Comparison of ENCODE assay signal across 12 mouse cellular contexts in genomic region chr15:72200861-72201260, GRCm38 (mm10).
DNase-seq lines count a peak whose midpoint lies in the region; ATAC-seq and TF ChIP-seq lines count a peak whose summit lies in the region.
"Had no signal": no experiment of that assay in that cellular context is flagged by ENCODE, and none has a peak within 500 bp of the region (broad histone marks: within the 10 kb centered on the region; RNA-seq: fewer than 3 reads in every experiment).

No protein-coding gene starts in this region.

- WGBS in heart, postnatal 0 days, result 28% methylated on average over 3 of the region's 3 CpGs
- 29% methylated on average over 3 of the region's 3 CpGs for WGBS in midbrain, embryonic 10.5 days
- 26% methylated on average over 3 of the region's 3 CpGs for WGBS in midbrain, postnatal 0 days

- no peaks in the 10 kb centered on the region for H3K4me1 ChIP-seq in heart, postnatal 0 days (ENCODE audit: control insufficient read depth, insufficient read depth)
- no peaks in the 10 kb centered on the region for H3K4me1 ChIP-seq in midbrain, embryonic 10.5 days
- no peaks in the 10 kb centered on the region for H3K4me1 ChIP-seq in midbrain, postnatal 0 days (ENCODE audit: insufficient read depth, low read length)
- H3K4me1 ChIP-seq: neural tube, embryonic 12.5 days had no signal

- no peaks in the 10 kb centered on the region for H3K9me3 ChIP-seq in heart, postnatal 0 days (replicated peaks; ENCODE audit: control insufficient read depth, low read length)
- H3K9me3 ChIP-seq in midbrain, embryonic 10.5 days (replicated peaks), result no peaks in the 10 kb centered on the region
- no peaks in the 10 kb centered on the region for H3K9me3 ChIP-seq in midbrain, postnatal 0 days (ENCODE audit: low read length)
- H3K9me3 ChIP-seq: neural tube, embryonic 12.5 days had no signal

- no peak overlapping the region for H3K27ac ChIP-seq in heart, postnatal 0 days (ENCODE audit: low read depth)
- no peak overlapping the region for H3K27ac ChIP-seq in midbrain, embryonic 10.5 days (replicated peaks)
- H3K27ac ChIP-seq in midbrain, postnatal 0 days (ENCODE audit: low read depth, low read length), result no peak overlapping the region
- H3K27ac ChIP-seq: liver, embryonic 14.5 days; neural tube, embryonic 12.5 days had no signal

- H3K27me3 ChIP-seq in heart, postnatal 0 days (ENCODE audit: control insufficient read depth, insufficient read depth, low read length), result no peaks in the 10 kb centered on the region
- H3K27me3 ChIP-seq in midbrain, embryonic 10.5 days (ENCODE audit: low read depth, poor library complexity, severe bottlenecking), result no peaks in the 10 kb centered on the region
- H3K27me3 ChIP-seq in midbrain, postnatal 0 days (ENCODE audit: insufficient read depth, low read length), result no peaks in the 10 kb centered on the region
- H3K27me3 ChIP-seq: CH12.LX; neural tube, embryonic 12.5 days had no signal

- no peaks in the 10 kb centered on the region for H3K36me3 ChIP-seq in heart, postnatal 0 days (replicated peaks; ENCODE audit: control insufficient read depth, insufficient read depth, low read length)
- H3K36me3 ChIP-seq in midbrain, embryonic 10.5 days, result no peaks in the 10 kb centered on the region
- no peaks in the 10 kb centered on the region for H3K36me3 ChIP-seq in midbrain, postnatal 0 days (ENCODE audit: insufficient read depth, low read length)
- H3K36me3 ChIP-seq: neural tube, embryonic 12.5 days had no signal

- no peak for TF ChIP-seq EP300 in heart, postnatal 0 days (IDR thresholded peaks at IDR 0.05; ENCODE audit: low read depth)

- DNase-seq in heart, postnatal 0 days (ENCODE audit: low spot score), result peak; percentile 25
- no peak for DNase-seq in heart, postnatal 25 days (ENCODE audit: low spot score)
- peak; percentile 14 for DNase-seq in midbrain, embryonic 10.5 days (ENCODE audit: low spot score)
- DNase-seq in midbrain, postnatal 0 days (ENCODE audit: low spot score), result no peak
- peak; percentile 12 for DNase-seq in adrenal gland, postnatal 25 days
- DNase-seq in lung, postnatal 36 days, result peak; percentile 1
- DNase-seq in B cell, adult 2 months, result no peak
- DNase-seq: cerebellum, postnatal 25 days had no signal

- no peak overlapping the region for H3K4me2 ChIP-seq in heart, postnatal 0 days (ENCODE audit: low read depth, low read length)
- no peak overlapping the region for H3K4me2 ChIP-seq in midbrain, postnatal 0 days (ENCODE audit: low read depth, low read length, poor library complexity, severe bottlenecking)
- H3K4me2 ChIP-seq: neural tube, embryonic 12.5 days had no signal

- ATAC-seq in heart, postnatal 0 days (ENCODE audit: insufficient read depth, low read depth), result no peak
- ATAC-seq in midbrain, postnatal 0 days (ENCODE audit: low FRiP score), result no peak
- no peak for ATAC-seq in CD4-positive, CD25-positive, alpha-beta regulatory T cell, adult 4 months

- H3K4me3 ChIP-seq in heart, postnatal 0 days (ENCODE audit: low read depth, low read length), result no peak overlapping the region
- H3K4me3 ChIP-seq in midbrain, embryonic 10.5 days, result no peak overlapping the region
- H3K4me3 ChIP-seq in midbrain, postnatal 0 days (ENCODE audit: low read depth, low read length), result no peak overlapping the region
- H3K4me3 ChIP-seq: neural tube, embryonic 12.5 days had no signal

- no peak overlapping the region for H3K9ac ChIP-seq in heart, postnatal 0 days (replicated peaks; ENCODE audit: low read depth, low read length)
- H3K9ac ChIP-seq in midbrain, postnatal 0 days (replicated peaks; ENCODE audit: low read length, poor library complexity, severe bottlenecking), result no peak overlapping the region
- H3K9ac ChIP-seq: liver, embryonic 14.5 days; neural tube, embryonic 12.5 days had no signal

- intact Hi-C loops in heart, postnatal 25 days (cut with DNase I), result no loop called here

- TF ChIP-seq CTCF in heart, postnatal 0 days (IDR thresholded peaks at IDR 0.05; ENCODE audit: low read depth), result no peak
- TF ChIP-seq CTCF in midbrain, postnatal 0 days (IDR thresholded peaks at IDR 0.05), result no peak

Comparison
In these comparisons a context has a peak if more than half of its experiments do, and no peak if none do; other contexts are left out.
1. DNase-seq: peak in heart, postnatal 0 days (single experiment), midbrain, embryonic 10.5 days (single experiment), adrenal gland, postnatal 25 days (single experiment) and lung, postnatal 36 days (single experiment); none in heart, postnatal 25 days (single experiment), midbrain, postnatal 0 days (single experiment) and B cell, adult 2 months (0 of 2).